Mouse (Mus musculus) CH12F3 (cell line): ENCODE measurements around the gene Mael.

Experiments
- in situ Hi-C: fragments of 300-500 bp; cut with MboI; formaldehyde crosslinking; loops from 2 replicates; pipeline ENCODE4 v1.14.3; 2020; ENCODE audit warnings: low sequenced_read_pairs

Gene Mael

DNA sequence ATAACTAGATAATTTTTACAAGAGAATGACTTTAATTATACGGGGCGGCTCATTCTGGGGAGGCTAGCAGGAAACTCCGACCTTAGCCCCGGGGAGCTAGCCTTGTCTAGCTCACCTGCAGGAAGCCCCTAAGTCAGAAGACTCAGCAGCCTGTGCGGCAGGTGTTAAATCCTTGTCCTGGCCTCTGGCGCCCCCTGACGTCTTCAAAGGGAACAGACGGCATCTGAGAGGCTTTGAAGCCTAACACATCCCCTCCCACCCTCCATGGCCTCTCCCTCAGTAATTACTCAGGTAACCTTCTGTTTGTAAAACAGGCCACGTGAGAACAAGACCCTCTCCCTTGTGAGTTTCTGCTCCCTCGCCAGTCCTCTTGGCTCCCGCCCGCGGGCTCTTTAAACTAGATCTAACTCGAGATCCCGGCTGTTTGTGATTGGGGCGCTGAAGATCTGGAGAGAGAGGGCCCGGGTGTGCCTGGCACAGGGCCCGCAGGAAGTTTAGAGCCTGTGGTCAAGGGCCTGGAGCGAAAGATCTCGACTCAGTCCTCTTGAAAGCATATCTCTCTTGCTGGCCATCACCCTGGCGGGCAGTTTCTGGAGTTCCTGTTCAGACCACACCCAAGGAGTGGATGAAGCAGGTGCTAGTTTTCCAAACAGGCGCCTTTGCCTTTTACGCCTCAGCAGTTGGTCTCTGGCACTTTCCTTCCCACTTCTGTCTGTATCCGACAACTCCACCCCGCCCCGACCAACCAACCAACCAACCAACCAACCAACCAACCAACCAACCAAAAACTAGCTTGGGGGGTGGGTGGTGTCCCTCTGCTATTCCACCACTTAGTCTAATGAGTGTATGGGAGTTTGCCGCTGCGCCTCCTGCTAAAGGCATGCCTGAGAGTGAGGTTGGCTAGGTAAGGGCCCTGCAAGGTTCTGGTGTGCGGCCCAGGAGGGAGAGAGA lies 84.1 kb downstream of the Mael start:
- in situ Hi-C loops = loop anchor here (5.0 to 10.0 kb wide), 4 partner anchors 150 to 490 kb away; partner anchors contain the start of gene Pou2f1

GRCm38 (mm10) chr1:166153351-166154120 lies 85.0 kb downstream of the Mael start:
- in situ Hi-C loops = loop anchor here (5.0 to 10.0 kb wide), 4 partner anchors 149 to 489 kb away; partner anchors contain the start of gene Pou2f1

DNA sequence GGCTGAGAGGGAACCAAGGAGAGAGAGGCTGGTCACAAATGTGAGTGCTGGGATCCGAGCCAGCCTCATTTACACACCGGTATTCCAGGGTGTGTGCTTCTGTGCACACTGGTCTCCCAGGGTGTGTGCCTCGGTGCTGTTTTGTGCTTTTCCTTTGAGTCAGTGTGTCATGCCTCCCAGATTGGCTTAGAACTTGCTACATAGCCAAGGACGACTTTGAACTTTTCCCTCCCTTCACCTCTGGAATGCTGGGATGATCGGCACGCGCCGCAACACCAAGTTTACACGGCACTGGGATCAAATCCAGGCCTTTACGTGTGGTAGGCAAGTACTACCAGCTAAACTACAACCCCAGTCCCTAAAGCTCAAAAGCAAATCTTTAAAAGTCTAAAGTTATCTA lies 86.5 kb downstream of the Mael start:
- in situ Hi-C loops = loop anchor here (5.0 to 10.0 kb wide), 4 partner anchors 147 to 487 kb away; partner anchors contain the start of gene Pou2f1

DNA sequence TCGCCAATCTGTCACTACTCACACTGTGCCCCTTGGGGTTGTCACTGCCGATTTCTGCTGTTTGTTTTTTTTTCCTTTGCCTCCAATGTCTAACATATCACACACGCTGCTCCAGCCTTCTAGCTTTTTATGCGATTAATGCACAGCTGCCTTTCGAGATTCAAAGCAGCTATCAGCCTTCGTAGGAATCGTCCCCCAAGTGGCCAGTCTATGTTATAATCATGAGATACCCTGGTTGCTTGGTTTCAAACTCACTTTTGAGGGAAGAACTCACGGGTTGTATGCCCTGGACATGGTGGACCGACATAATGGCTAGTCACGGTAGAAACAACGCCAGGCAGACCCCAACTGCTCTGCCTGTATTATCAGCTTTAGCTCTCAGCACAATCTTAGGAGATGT lies 87.2 kb downstream of the Mael start:
- in situ Hi-C loops = loop anchor here (5.0 to 10.0 kb wide), 4 partner anchors 147 to 487 kb away; partner anchors contain the start of gene Pou2f1
